Mouse (Mus musculus) liver, embryonic 13.5 days (tissue): Measurements from ENCODE around the gene Dhcr7. TPM values are rescaled to one million over a fixed set of nuclear protein-coding genes. Genes with fewer than 3 reads are reported as not detected.

Source experiments
- ATAC-seq: fragments of 200-750 bp; cut with Nextera tagmentation; 2 replicates; pipeline ENCODE4 v1.8.0; 2017; ENCODE audit warnings: low read depth, mild to moderate bottlenecking, moderate number of reproducible peaks, moderate library complexity
- DNase-seq: peaks from one replicate; pipeline ENCODE4 v3.0.0; 2022
- H3K27ac ChIP-seq: fragments of 300-500 bp; sonication (generic); 2 replicates; pipeline ENCODE4 v1.5.1; 2015; ENCODE audit warnings: moderate library complexity, mild to moderate bottlenecking, inconsistent platforms
- H3K27me3 ChIP-seq: fragments of 300-500 bp; sonication (generic); 2 replicates; pipeline ENCODE4 v1.6.1; 2015; ENCODE audit warnings: mild to moderate bottlenecking, inconsistent platforms
- H3K36me3 ChIP-seq: fragments of 300-500 bp; sonication (generic); 2 replicates; pipeline ENCODE4 v1.6.1; 2015; ENCODE audit warnings: mild to moderate bottlenecking, inconsistent platforms
- H3K4me1 ChIP-seq: fragments of 300-500 bp; sonication (generic); replicated peaks from 2 replicates; pipeline ENCODE4 v1.6.1; 2015; ENCODE audit warnings: inconsistent platforms
- H3K4me2 ChIP-seq: fragments of 300-500 bp; sonication (generic); 2 replicates; pipeline ENCODE4 v1.6.1; 2015; ENCODE audit warnings: inconsistent platforms, mild to moderate bottlenecking, moderate library complexity
- H3K4me3 ChIP-seq: fragments of 300-500 bp; sonication (generic); replicated peaks from 2 replicates; pipeline ENCODE4 v1.5.1; 2015; ENCODE audit warnings: mild to moderate bottlenecking, inconsistent platforms
- H3K9ac ChIP-seq: fragments of 300-500 bp; sonication (generic); 2 replicates; pipeline ENCODE4 v1.6.1; 2015; ENCODE audit warnings: mild to moderate bottlenecking, inconsistent platforms
- H3K9me3 ChIP-seq: fragments of 300-500 bp; sonication (generic); replicated peaks from 2 replicates; pipeline ENCODE4 v1.6.1; 2016; ENCODE audit warnings: inconsistent platforms
- WGBS: fragments of 180-500 bp; shearing (Covaris S2); methylation state at CpG from one replicate; pipeline ENCODE4 v1.1.7; 2015; ENCODE audit not compliant: insufficient replicate concordance; 5-methylcytosine and 5-hydroxymethylcytosine counted together
- polyA plus RNA-seq: library from polyadenylated mRNA; unstranded; fragments of >200 nt; fragmentation: Nextera tagmentation; extraction: Ambion mirVana; gene quantifications from 2 replicates; pipeline ENCODE4 v1.2.1, GENCODE M21; 2015

The Dhcr7 gene
- polyA plus RNA-seq, result 38.0 and 52.5 TPM in 2 replicates

DNA sequence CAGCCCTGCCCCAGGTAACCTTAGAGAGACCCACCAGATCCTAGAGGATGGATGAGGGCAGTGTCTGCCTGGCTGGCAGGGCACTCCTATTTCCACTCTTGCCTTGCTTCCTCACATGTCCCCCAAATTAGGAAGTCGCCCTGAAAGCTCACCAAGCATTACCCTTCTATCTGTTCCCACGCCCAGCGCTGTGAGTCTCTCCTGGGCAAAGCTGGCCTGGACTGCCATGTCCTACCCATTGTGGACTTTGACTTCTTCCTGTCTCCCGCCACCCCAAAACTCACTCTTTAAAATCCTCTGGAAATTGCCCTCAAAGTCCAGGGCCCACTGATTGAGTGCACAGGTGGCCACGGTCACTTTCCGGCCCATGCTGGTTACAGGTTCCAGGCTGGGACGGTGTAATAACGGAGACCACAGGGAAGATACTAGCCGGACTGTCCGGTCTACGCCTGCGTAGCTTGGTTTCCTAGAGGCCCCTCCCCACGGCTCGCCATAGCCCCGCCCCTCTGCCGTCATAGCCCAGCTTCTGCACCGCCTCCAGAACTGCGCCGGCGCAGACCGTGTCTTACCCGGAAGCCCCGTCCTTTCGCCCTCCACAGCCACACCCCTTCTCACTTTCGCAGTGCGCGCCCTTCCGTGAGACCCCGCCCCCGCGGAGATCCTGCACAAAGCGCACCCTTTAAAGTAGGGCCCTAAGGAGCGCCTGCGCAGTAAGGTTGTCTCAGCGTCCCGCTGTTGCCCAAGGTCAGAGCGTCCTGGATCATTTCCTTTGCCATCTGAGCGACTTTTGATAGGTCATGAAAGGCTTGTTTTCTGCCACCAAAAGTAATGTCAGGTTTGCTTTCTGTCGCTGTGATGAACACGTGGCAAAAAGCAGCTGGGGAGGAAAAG is at the start of gene Dhcr7, which contains the start of gene Nadsyn1:
TSS of gene Dhcr7 (plus strand) at position 771 of the 891 bp plus-strand sequence.
TSS of gene Nadsyn1 (minus strand) at position 475 of the 891 bp plus-strand sequence.
- H3K9me3 ChIP-seq, result no peaks in the 10 kb centered on the region
- peak within 1 kb of the TSS; percentile 71 for H3K4me3 ChIP-seq
- peaks cover 24% of the 10 kb centered on the region for H3K4me1 ChIP-seq
- H3K9ac ChIP-seq, result peak within 1 kb of the TSS; percentile 78
- DNase-seq, result peak; percentile 98
- peak within 1 kb of the TSS; percentile 77 for H3K27ac ChIP-seq
- ATAC-seq, result peak; percentile 97
- WGBS, result 1% methylated on average over 40 of the region's 40 CpGs
- peaks cover 11% of the 10 kb centered on the region for H3K36me3 ChIP-seq
- H3K4me2 ChIP-seq, result peak within 1 kb of the TSS; percentile 85
- H3K27me3 ChIP-seq, result no peaks in the 10 kb centered on the region

DNA sequence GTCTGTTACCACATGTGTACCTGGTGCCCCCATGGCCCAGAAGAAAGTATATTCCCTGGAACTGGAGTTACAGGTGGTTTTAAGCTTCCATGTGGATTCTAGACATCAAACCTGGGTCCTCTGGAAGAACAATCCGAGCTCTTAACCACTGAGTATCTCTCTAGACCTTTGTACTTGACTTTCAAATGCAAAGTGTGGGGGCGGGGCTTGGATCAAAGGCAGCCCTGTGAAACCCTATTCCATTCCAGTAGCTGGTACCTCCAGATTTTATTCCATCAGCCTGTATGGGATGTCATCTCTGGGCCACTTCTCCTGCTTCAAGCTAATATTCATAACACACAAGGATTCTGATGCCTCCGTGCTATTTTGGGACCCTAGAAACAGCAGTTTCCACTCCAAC is 46.8 kb upstream of the Dhcr7 start:
- Histone ChIP-seq H3K4me1 (peaks cover 10% of the 10 kb centered on the region; the same call in 1 of the 2 replicates), H3K36me3 (no peaks in the 10 kb centered on the region), H3K4me3 (no peak overlapping the region), H3K27me3 (no peaks in the 10 kb centered on the region), H3K9ac (no peak overlapping the region), H3K9me3 (no peaks in the 10 kb centered on the region), H3K27ac (no peak overlapping the region; the same call in 1 of the 2 replicates), H3K4me2 (no peak overlapping the region)
- ATAC-seq, result peak; percentile 50; the same call in 1 of the 2 replicates
- 27% methylated on average over 3 of the region's 3 CpGs for WGBS
- DNase-seq, result no peak

GRCm38 (mm10) chr7:143777375-143777774 is 45.6 kb upstream of the Dhcr7 start:
- H3K36me3 ChIP-seq, result no peaks in the 10 kb centered on the region
- 21% methylated on average over 2 of the region's 2 CpGs for WGBS
- H3K4me1 ChIP-seq, result peaks cover 10% of the 10 kb centered on the region; the same call in 1 of the 2 replicates
- no peak overlapping the region for H3K27ac ChIP-seq
- H3K9me3 ChIP-seq, result no peaks in the 10 kb centered on the region
- no peak overlapping the region for H3K9ac ChIP-seq
- 0 out of 2 replicates have a peak, but pooled peaks cover 5% of the 10 kb centered on the region for H3K27me3 ChIP-seq
- DNase-seq, result no peak
- H3K4me2 ChIP-seq, result no peak overlapping the region
- no peak overlapping the region for H3K4me3 ChIP-seq
- no peak for ATAC-seq

GRCm38 (mm10) chr7:143783378-143783995 is 39.5 kb upstream of the Dhcr7 start:
- 0 out of 2 replicates have a peak overlapping the region, but pooled peaks have one; percentile 3 for H3K9ac ChIP-seq
- no peaks in the 10 kb centered on the region for H3K9me3 ChIP-seq
- H3K4me1 ChIP-seq, result peaks cover 15% of the 10 kb centered on the region
- peak overlapping the region; percentile 56 for H3K4me2 ChIP-seq
- peak overlapping the region; percentile 41 for H3K4me3 ChIP-seq
- no peaks in the 10 kb centered on the region for H3K36me3 ChIP-seq
- ATAC-seq (peak; percentile 32; the same call in 1 of the 2 replicates), DNase-seq (no peak)
- 14% methylated on average over 6 of the region's 6 CpGs for WGBS
- H3K27ac ChIP-seq, result no peak overlapping the region
- H3K27me3 ChIP-seq, result peaks cover 22% of the 10 kb centered on the region

DNA sequence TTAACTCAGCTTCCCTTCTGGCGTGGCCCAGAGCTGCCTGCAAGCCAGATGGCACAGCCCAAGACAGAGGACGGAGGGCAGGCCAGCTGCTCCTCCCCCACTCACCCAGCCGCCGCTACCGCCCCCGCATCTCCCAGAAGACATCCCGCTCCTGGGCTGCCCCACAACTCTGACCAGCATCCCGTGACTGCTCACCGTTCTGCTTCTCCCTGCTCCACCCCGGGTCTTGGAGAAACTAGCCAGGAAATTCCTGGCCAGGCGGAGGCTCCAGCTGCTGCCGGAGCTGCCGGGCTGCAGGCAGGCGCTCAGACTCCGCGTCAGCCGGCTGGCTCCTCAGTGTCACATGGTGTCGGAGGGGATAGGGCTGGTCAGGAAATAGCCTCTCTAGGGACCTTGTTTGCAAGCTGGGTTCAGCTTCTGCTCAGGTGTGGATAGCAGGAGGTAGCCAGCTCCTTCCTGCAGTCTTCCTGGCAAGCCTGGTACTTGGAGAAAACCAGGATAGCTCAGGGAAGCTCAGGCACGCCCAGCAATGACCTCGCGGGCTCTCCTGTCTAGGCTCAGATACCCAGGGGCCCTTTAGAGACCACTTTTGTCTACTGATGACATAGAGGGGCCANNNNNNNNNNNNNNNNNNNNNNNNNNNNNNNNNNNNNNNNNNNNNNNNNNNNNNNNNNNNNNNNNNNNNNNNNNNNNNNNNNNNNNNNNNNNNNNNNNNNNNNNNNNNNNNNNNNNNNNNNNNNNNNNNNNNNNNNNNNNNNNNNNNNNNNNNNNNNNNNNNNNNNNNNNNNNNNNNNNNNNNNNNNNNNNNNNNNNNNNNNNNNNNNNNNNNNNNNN is 38.7 kb upstream of the Dhcr7 start, which contains the start of gene Mrgpre:
TSS of gene Mrgpre (minus strand) at position 505 of the 834 bp plus-strand sequence.
- no peak within 1 kb of the TSS for H3K27ac ChIP-seq
- peaks cover 22% of the 10 kb centered on the region for H3K27me3 ChIP-seq
- no peaks in the 10 kb centered on the region for H3K36me3 ChIP-seq
- ATAC-seq (peak; percentile 46), DNase-seq (no peak)
- H3K4me1 ChIP-seq, result peaks cover 12% of the 10 kb centered on the region
- 0 out of 2 replicates have a peak within 1 kb of the TSS, but pooled peaks have one; percentile 3 for H3K9ac ChIP-seq
- H3K9me3 ChIP-seq, result no peaks in the 10 kb centered on the region
- peak within 1 kb of the TSS; percentile 56 for H3K4me2 ChIP-seq
- WGBS, result 5% methylated on average over 20 of the region's 21 CpGs
- peak within 1 kb of the TSS; percentile 41 for H3K4me3 ChIP-seq

DNA sequence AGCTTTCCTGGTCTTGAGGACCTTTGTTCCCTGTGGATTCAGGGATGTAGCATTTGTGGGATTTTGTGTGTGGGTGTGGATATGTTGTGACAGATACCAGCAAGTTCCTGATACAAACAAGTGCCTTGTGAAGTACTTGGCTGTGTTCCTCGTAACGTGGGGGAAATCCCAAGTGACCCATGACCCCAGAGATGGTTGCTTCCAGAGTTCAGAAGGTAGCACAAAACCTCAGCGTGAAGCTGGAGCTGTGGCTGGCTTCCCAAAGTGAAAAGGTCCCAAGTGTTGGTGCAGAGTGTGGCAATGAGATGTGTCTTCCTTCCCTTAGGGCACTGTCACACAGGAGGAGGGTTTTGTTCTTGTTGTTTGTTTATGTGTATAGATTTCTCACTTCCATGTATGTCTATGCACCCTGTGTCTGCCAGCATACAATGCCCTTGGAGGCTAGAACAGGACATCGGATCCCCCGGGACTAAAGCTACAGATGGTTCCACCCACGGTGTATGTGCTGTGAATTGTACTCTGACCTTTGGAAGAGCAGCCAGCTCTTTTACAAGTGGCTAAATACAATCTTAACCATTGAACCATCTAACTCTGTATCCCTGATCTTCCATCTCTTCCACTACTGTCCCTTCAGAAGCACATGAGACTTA is 30.5 kb upstream of the Dhcr7 start:
- H3K9ac ChIP-seq, result no peak overlapping the region
- 57% methylated on average over 6 of the region's 6 CpGs for WGBS
- H3K4me1 ChIP-seq, result peaks cover 12% of the 10 kb centered on the region; the same call in 1 of the 2 replicates
- no peaks in the 10 kb centered on the region for H3K9me3 ChIP-seq
- DNase-seq, result no peak
- ATAC-seq, result peak; percentile 54
- 0 out of 2 replicates have a peak overlapping the region, but pooled peaks have one; percentile 10 for H3K27ac ChIP-seq
- peaks cover 18% of the 10 kb centered on the region; the same call in 1 of the 2 replicates for H3K36me3 ChIP-seq
- no peak overlapping the region for H3K4me3 ChIP-seq
- H3K4me2 ChIP-seq, result no peak overlapping the region
- no peaks in the 10 kb centered on the region for H3K27me3 ChIP-seq

DNA sequence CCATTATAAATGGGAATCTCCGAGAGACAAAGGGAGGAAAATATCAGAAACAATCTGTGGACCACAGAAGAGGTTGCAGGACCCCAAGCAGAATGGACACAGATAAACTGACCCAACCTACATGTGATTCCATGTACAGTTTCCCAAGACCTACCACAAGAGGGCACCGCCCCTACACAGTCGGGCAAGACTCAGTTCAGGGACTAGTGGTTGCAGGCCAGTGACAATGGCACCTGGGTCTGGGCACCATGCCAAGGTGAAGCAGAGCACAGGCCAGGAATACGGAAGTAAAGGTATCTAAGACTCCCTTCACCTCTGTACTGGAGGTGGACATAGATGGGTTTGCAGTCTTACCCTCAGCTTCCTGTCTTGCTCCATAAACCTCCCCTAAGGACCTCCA is 29.8 kb upstream of the Dhcr7 start:
- Histone ChIP-seq H3K27ac (no peak overlapping the region), H3K4me2 (no peak overlapping the region), H3K9me3 (no peaks in the 10 kb centered on the region), H3K4me3 (no peak overlapping the region), H3K9ac (no peak overlapping the region), H3K4me1 (peaks cover 12% of the 10 kb centered on the region; the same call in 1 of the 2 replicates), H3K27me3 (no peaks in the 10 kb centered on the region), H3K36me3 (peaks cover 23% of the 10 kb centered on the region)
- WGBS, result 35% methylated on average over 4 of the region's 4 CpGs
- DNase-seq (no peak), ATAC-seq (peak; percentile 46; the same call in 1 of the 2 replicates)

GRCm38 (mm10) chr7:143798783-143799182 is 24.2 kb upstream of the Dhcr7 start:
- DNase-seq (no peak), ATAC-seq (no peak)
- no peaks in the 10 kb centered on the region for H3K4me1 ChIP-seq
- H3K27ac ChIP-seq, result no peak overlapping the region
- 67% methylated on average over 4 of the region's 4 CpGs for WGBS
- peaks cover 60% of the 10 kb centered on the region for H3K36me3 ChIP-seq
- H3K4me2 ChIP-seq, result no peak overlapping the region
- H3K4me3 ChIP-seq, result no peak overlapping the region
- H3K9ac ChIP-seq, result no peak overlapping the region
- no peaks in the 10 kb centered on the region for H3K27me3 ChIP-seq
- no peaks in the 10 kb centered on the region for H3K9me3 ChIP-seq

- Histone ChIP-seq H3K9ac (no peak overlapping the region), H3K9me3 (no peaks in the 10 kb centered on the region), H3K27me3 (no peaks in the 10 kb centered on the region), H3K4me2 (no peak overlapping the region), H3K36me3 (peaks cover 71% of the 10 kb centered on the region), H3K4me1 (no peaks in the 10 kb centered on the region), H3K27ac (no peak overlapping the region), H3K4me3 (no peak overlapping the region)
- WGBS, result 74% methylated on average over 1 of the region's 1 CpGs
- ATAC-seq (no peak), DNase-seq (no peak)
Observed at GRCm38 (mm10) chr7:143800770-143801169, 22.2 kb upstream of the Dhcr7 start.
